Mouse (Mus musculus) 416B (cell line): ENCODE data around the gene Tbc1d2.

Experiments
- DNase-seq: peaks from one replicate; pipeline ENCODE4 v3.0.0; 2011; ENCODE audit warnings: low read depth

Tbc1d2 gene

GRCm38 (mm10) chr4:46650086-46650753 is at the start of gene Tbc1d2:
Gene Tbc1d2 (minus strand): TSS chr4:46650209.
- DNase-seq = peak; percentile 93

- no peak for DNase-seq
These were observed 46.5 kb upstream of the Tbc1d2 start for GRCm38 (mm10) chr4:46696467-46696866.

GRCm38 (mm10) chr4:46690565-46690964 is 40.6 kb upstream of the Tbc1d2 start:
- DNase-seq = no peak

- no peak for DNase-seq
These were observed 40.0 kb upstream of the Tbc1d2 start for GRCm38 (mm10) chr4:46690023-46690420.

- peak; percentile 66 for DNase-seq
These were observed 39.5 kb upstream of the Tbc1d2 start for GRCm38 (mm10) chr4:46689397-46690022.

GRCm38 (mm10) chr4:46688213-46688832 is 38.3 kb upstream of the Tbc1d2 start:
- no peak for DNase-seq

GRCm38 (mm10) chr4:46684160-46684559 is 34.2 kb upstream of the Tbc1d2 start:
- DNase-seq = no peak

- DNase-seq = peak; percentile 27
These were observed 26.6 kb upstream of the Tbc1d2 start for GRCm38 (mm10) chr4:46676646-46677045.

GRCm38 (mm10) chr4:46675992-46676391 is 26.0 kb upstream of the Tbc1d2 start:
- DNase-seq = no peak

GRCm38 (mm10) chr4:46675272-46675785 is 25.3 kb upstream of the Tbc1d2 start:
- DNase-seq = peak; percentile 61

GRCm38 (mm10) chr4:46668620-46669019 is 18.6 kb upstream of the Tbc1d2 start:
- DNase-seq = peak; percentile 57

- DNase-seq = no peak
These were observed 16.4 kb upstream of the Tbc1d2 start for GRCm38 (mm10) chr4:46666420-46666819.

GRCm38 (mm10) chr4:46665371-46665774 is 15.4 kb upstream of the Tbc1d2 start:
- peak; percentile 88 for DNase-seq

GRCm38 (mm10) chr4:46664123-46665009 is 14.4 kb upstream of the Tbc1d2 start:
- DNase-seq = no peak

- no peak for DNase-seq
These were observed 11.4 kb upstream of the Tbc1d2 start for GRCm38 (mm10) chr4:46661433-46661832.

GRCm38 (mm10) chr4:46658946-46659345 is 8.9 kb upstream of the Tbc1d2 start:
- DNase-seq = no peak

GRCm38 (mm10) chr4:46657116-46657515 is 7.1 kb upstream of the Tbc1d2 start:
- peak; percentile 89 for DNase-seq

GRCm38 (mm10) chr4:46655956-46656355 is 5.9 kb upstream of the Tbc1d2 start:
- no peak for DNase-seq

- no peak for DNase-seq
These were observed 5.3 kb upstream of the Tbc1d2 start for GRCm38 (mm10) chr4:46655298-46655697.

GRCm38 (mm10) chr4:46649161-46649560 is 848 bp downstream of the Tbc1d2 start:
- DNase-seq = peak; percentile 34

- DNase-seq = no peak
These were observed 6.3 kb downstream of the Tbc1d2 start for GRCm38 (mm10) chr4:46643676-46644112.
